In the genomic region with DNA sequence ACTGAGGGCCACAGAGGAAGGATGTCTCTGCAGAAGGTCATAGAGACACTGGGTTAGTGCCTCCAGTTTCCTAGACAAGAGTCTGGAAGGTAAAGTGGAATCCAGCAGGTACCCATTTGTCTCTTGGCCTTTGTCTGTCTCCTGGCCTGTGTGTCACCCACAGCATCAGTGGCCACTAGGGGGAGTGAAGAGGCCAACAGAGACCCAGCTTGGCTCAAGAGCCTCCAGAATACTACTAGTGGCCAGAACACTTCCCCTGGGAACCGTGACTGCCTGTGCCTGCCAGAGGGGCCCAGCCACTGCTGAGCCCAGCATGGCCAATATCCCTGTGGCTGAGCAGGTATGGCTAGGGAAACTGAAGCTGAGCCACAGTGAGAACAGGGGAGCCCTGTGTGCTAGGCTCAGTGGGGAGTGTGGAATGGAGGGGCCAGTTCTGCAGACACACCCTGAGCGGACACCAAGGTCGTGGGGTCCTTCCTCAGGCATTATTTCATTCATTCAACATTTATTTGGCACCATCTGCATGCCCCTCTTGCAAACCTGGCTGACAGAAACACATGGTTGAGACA, we compare ENCODE assay signal across 8 mouse cellular contexts. TPM values are rescaled to one million over a fixed set of nuclear protein-coding genes. Genes with fewer than 3 reads are reported as not detected.
DNase-seq lines count a peak whose midpoint lies in the region; ATAC-seq and TF ChIP-seq lines count a peak whose summit lies in the region.

No protein-coding gene starts in this region.

- no peak for TF ChIP-seq EP300 in liver, postnatal 0 days (IDR thresholded peaks at IDR 0.05; ENCODE audit: low read depth)

- H3K4me1 ChIP-seq in E14TG2a.4 (replicated peaks; ENCODE audit: low read depth, low read length), result peaks cover 51% of the 10 kb centered on the region
- peaks cover 41% of the 10 kb centered on the region for H3K4me1 ChIP-seq in forebrain, embryonic 10.5 days
- H3K4me1 ChIP-seq in liver, postnatal 0 days (ENCODE audit: insufficient read depth), result no peaks in the 10 kb centered on the region
- 0 out of 2 replicates have a peak, but pooled peaks cover 3% of the 10 kb centered on the region for H3K4me1 ChIP-seq in neural tube, embryonic 15.5 days

- H3K27ac ChIP-seq in forebrain, embryonic 10.5 days, result peak overlapping the region; percentile 61
- no peak overlapping the region for H3K27ac ChIP-seq in liver, postnatal 0 days (ENCODE audit: low read depth)
- no peak overlapping the region for H3K27ac ChIP-seq in neural tube, embryonic 15.5 days (replicated peaks)

- no peaks in the 10 kb centered on the region for H3K36me3 ChIP-seq in E14TG2a.4 (ENCODE audit: insufficient read depth, low read length)
- no peaks in the 10 kb centered on the region for H3K36me3 ChIP-seq in forebrain, embryonic 10.5 days (replicated peaks)
- no peaks in the 10 kb centered on the region for H3K36me3 ChIP-seq in liver, postnatal 0 days (replicated peaks; ENCODE audit: insufficient read depth, low read length)
- H3K36me3 ChIP-seq in neural tube, embryonic 15.5 days, result no peaks in the 10 kb centered on the region

- no peaks in the 10 kb centered on the region for H3K9me3 ChIP-seq in E14TG2a.4 (ENCODE audit: low read length)
- H3K9me3 ChIP-seq in forebrain, embryonic 10.5 days, result no peaks in the 10 kb centered on the region
- H3K9me3 ChIP-seq in liver, postnatal 0 days (ENCODE audit: low read length), result no peaks in the 10 kb centered on the region
- H3K9me3 ChIP-seq in neural tube, embryonic 15.5 days (replicated peaks), result no peaks in the 10 kb centered on the region

- no peak overlapping the region for H3K4me3 ChIP-seq in E14TG2a.4 (replicated peaks; ENCODE audit: low read length)
- H3K4me3 ChIP-seq in forebrain, embryonic 10.5 days, result peak overlapping the region; percentile 18
- H3K4me3 ChIP-seq in liver, postnatal 0 days (ENCODE audit: low read depth, low read length), result no peak overlapping the region
- H3K4me3 ChIP-seq in neural tube, embryonic 15.5 days (replicated peaks), result no peak overlapping the region

- peak; percentile 88 for TF ChIP-seq CTCF in E14TG2a.4 (conservative IDR thresholded peaks at IDR 0.05; ENCODE audit: low read length)
- peak; percentile 94 for TF ChIP-seq CTCF in liver, postnatal 0 days (IDR thresholded peaks at IDR 0.05; ENCODE audit: low read depth)

- 49% methylated on average over 3 of the region's 3 CpGs for WGBS in forebrain, embryonic 10.5 days
- 43% methylated on average over 3 of the region's 3 CpGs for WGBS in liver, postnatal 0 days (ENCODE audit: insufficient replicate concordance)
- 50% methylated on average over 3 of the region's 3 CpGs for WGBS in neural tube, embryonic 15.5 days

- no peak overlapping the region for H3K4me2 ChIP-seq in liver, postnatal 0 days (ENCODE audit: low read depth, low read length)
- no peak overlapping the region for H3K4me2 ChIP-seq in neural tube, embryonic 15.5 days

- H3K27me3 ChIP-seq in E14TG2a.4 (ENCODE audit: insufficient read depth, low read length), result peaks cover 10% of the 10 kb centered on the region; the same call in 1 of the 2 replicates
- H3K27me3 ChIP-seq in forebrain, embryonic 10.5 days (ENCODE audit: poor library complexity, severe bottlenecking), result peaks cover 34% of the 10 kb centered on the region
- 0 out of 2 replicates have a peak, but pooled peaks cover 5% of the 10 kb centered on the region for H3K27me3 ChIP-seq in liver, postnatal 0 days (ENCODE audit: insufficient read depth, low read length)
- no peaks in the 10 kb centered on the region for H3K27me3 ChIP-seq in neural tube, embryonic 15.5 days (replicated peaks)

- intact Hi-C loops in heart, postnatal 10 days (cut with DNase I), result loop anchor here (1.0 kb wide), 1 partner anchor 46 kb away; no protein-coding TSS in a partner anchor

- peak; percentile 79 for ATAC-seq in liver, postnatal 0 days
- peak; percentile 67 for ATAC-seq in neural tube, embryonic 15.5 days (ENCODE audit: low FRiP score)

- H3K9ac ChIP-seq in liver, postnatal 0 days (replicated peaks), result no peak overlapping the region
- no peak overlapping the region for H3K9ac ChIP-seq in neural tube, embryonic 15.5 days (replicated peaks)

- DNase-seq in c-Kit-positive CD71-negative TER-119-negative erythroid progenitor cells, embryonic 14.5 days (ENCODE audit: low read depth), result peak; percentile 85
- DNase-seq in forebrain, embryonic 10.5 days (ENCODE audit: extremely low spot score, low spot score), result peak; percentile 81
- peak; percentile 88 to 93 for DNase-seq in heart, postnatal 10 days
- peak; percentile 91 to 92 for DNase-seq in kidney, postnatal 36 days
- DNase-seq in liver, postnatal 0 days, result peak; percentile 85
- peak; percentile 84 for DNase-seq in testis, postnatal 10 days (ENCODE audit: low spot score)

RNA-seq across cellular contexts. Expression of a gene that starts 20.2 kb away (rescaled TPM):
- 23.2 and 24.2 TPM in 2 replicates for polyA plus RNA-seq in forebrain, embryonic 10.5 days (2016; fragmentation: Nextera tagmentation; extraction: Ambion mirVana)
- 1 to 10 TPM; 1.4 to 1.7 TPM for total RNA-seq in heart, postnatal 10 days (2021)
- polyA plus RNA-seq in liver, postnatal 0 days (2015; fragmentation: Nextera tagmentation; extraction: Ambion mirVana), result 0.15 and 0.18 TPM in 2 replicates
- 25.9 and 31.2 TPM in 2 replicates for polyA plus RNA-seq in neural tube, embryonic 15.5 days (2015; fragmentation: Nextera tagmentation; extraction: Ambion mirVana)

RNA-seq across cellular contexts. Expression of a gene that starts 26.7 kb away (rescaled TPM):
- polyA plus RNA-seq in forebrain, embryonic 10.5 days (2016; fragmentation: Nextera tagmentation; extraction: Ambion mirVana), result 89.4 and 98.3 TPM in 2 replicates
- 10 to 100 TPM; 20.3 to 23.1 TPM for total RNA-seq in heart, postnatal 10 days (2021)
- polyA plus RNA-seq in liver, postnatal 0 days (2015; fragmentation: Nextera tagmentation; extraction: Ambion mirVana), result 9.8 and 13.3 TPM in 2 replicates
- polyA plus RNA-seq in neural tube, embryonic 15.5 days (2015; fragmentation: Nextera tagmentation; extraction: Ambion mirVana), result 46.8 and 49.6 TPM in 2 replicates

RNA-seq across cellular contexts. Expression of a gene that starts 26.8 kb away (rescaled TPM):
- polyA plus RNA-seq in forebrain, embryonic 10.5 days (2016; fragmentation: Nextera tagmentation; extraction: Ambion mirVana), result 9.8 and 10.7 TPM in 2 replicates
- 1 to 10 TPM; 3.1 to 3.4 TPM for total RNA-seq in heart, postnatal 10 days (2021)
- polyA plus RNA-seq in liver, postnatal 0 days (2015; fragmentation: Nextera tagmentation; extraction: Ambion mirVana), result 6.7 and 6.8 TPM in 2 replicates
- 13.5 and 14.3 TPM in 2 replicates for polyA plus RNA-seq in neural tube, embryonic 15.5 days (2015; fragmentation: Nextera tagmentation; extraction: Ambion mirVana)

RNA-seq across cellular contexts. Expression of a gene that starts 33.7 kb away (rescaled TPM):
- 90.9 and 116 TPM in 2 replicates for polyA plus RNA-seq in forebrain, embryonic 10.5 days (2016; fragmentation: Nextera tagmentation; extraction: Ambion mirVana)
- total RNA-seq in heart, postnatal 10 days (2021), result 100 to 1,000 TPM; 113 to 134 TPM
- polyA plus RNA-seq in liver, postnatal 0 days (2015; fragmentation: Nextera tagmentation; extraction: Ambion mirVana), result 87.0 and 93.3 TPM in 2 replicates
- 284 and 345 TPM in 2 replicates for polyA plus RNA-seq in neural tube, embryonic 15.5 days (2015; fragmentation: Nextera tagmentation; extraction: Ambion mirVana)

RNA-seq across cellular contexts. Expression of a gene that starts 49.4 kb away (rescaled TPM):
- polyA plus RNA-seq in forebrain, embryonic 10.5 days (2016; fragmentation: Nextera tagmentation; extraction: Ambion mirVana), result 309 and 314 TPM in 2 replicates
- 100 to 1,000 TPM; 609 to 639 TPM for total RNA-seq in heart, postnatal 10 days (2021)
- 313 and 321 TPM in 2 replicates for polyA plus RNA-seq in liver, postnatal 0 days (2015; fragmentation: Nextera tagmentation; extraction: Ambion mirVana)
- 353 and 368 TPM in 2 replicates for polyA plus RNA-seq in neural tube, embryonic 15.5 days (2015; fragmentation: Nextera tagmentation; extraction: Ambion mirVana)

Comparison
In these comparisons a context has a peak if more than half of its experiments do, and no peak if none do; other contexts are left out.
1. RNA of a gene that starts 20.2 kb away (polyA plus RNA-seq): 25.9 to 31.2 TPM in neural tube, embryonic 15.5 days and 23.2 to 24.2 TPM in forebrain, embryonic 10.5 days; 0.15 to 0.18 TPM in liver, postnatal 0 days; every median in the first group is over 10 times any median in the second.
2. Peak in every context shown above with its lines, with median percentiles within 50 percentile points of each other: DNase-seq.